Mouse (Mus musculus) CH12.LX (cell line): ENCODE data around the gene Pcdh15. TPM values are rescaled to one million over a fixed set of nuclear protein-coding genes. Genes with fewer than 3 reads are reported as not detected.

Source experiments
- DNase-seq: peaks from one replicate; pipeline ENCODE4 v3.0.0-alpha.2; 2013; ENCODE audit errors: extremely low read depth
- H3K27ac ChIP-seq: 2 replicates; pipeline ENCODE4 v1.5.1; 2012; ENCODE audit warnings: low read depth, mild to moderate bottlenecking, control low read depth, moderate library complexity; ENCODE audit not compliant: insufficient read depth
- H3K27me3 ChIP-seq: replicated peaks from 2 replicates; pipeline ENCODE3; 2012; ENCODE audit warnings: inconsistent platforms
- H3K36me3 ChIP-seq, 2 experiments: replicated peaks in 1 of 2; 2 replicates each; pipeline versions ENCODE3 to v1.6.1; 2012; ENCODE audit warnings: inconsistent platforms in 1 of 2, low read length in 1 of 2, mild to moderate bottlenecking in 1 of 2, mixed read lengths in 1 of 2, moderate library complexity in 1 of 2; ENCODE audit not compliant: control insufficient read depth in 1 of 2, insufficient read depth in 1 of 2
- H3K4me1 ChIP-seq, 2 experiments: 2 replicates each; pipeline ENCODE4 v1.6.1; 2012; ENCODE audit warnings: inconsistent platforms in 1 of 2, moderate library complexity in 1 of 2; ENCODE audit not compliant: insufficient read depth in 2 of 2, control insufficient read depth in 1 of 2
- H3K4me2 ChIP-seq: 2 replicates; pipeline ENCODE4 v1.6.1; 2012; ENCODE audit warnings: low read depth, mild to moderate bottlenecking, control low read depth; ENCODE audit not compliant: poor library complexity, insufficient read depth, severe bottlenecking
- H3K4me3 ChIP-seq, 3 experiments: fragments of 150-350 bp in 1 of 3; sonication (generic) in 1 of 3; replicated peaks in 1 of 3; 2 replicates each; pipeline versions ENCODE3 to v1.5.1; 2011 to 2012; ENCODE audit warnings: low read depth in 2 of 3, low read length in 2 of 3, mild to moderate bottlenecking in 2 of 3, moderate library complexity in 2 of 3, control low read depth in 1 of 3, improper control_type of control experiment in 1 of 3, inconsistent platforms in 1 of 3, mixed read lengths in 1 of 3; ENCODE audit not compliant: poor library complexity in 1 of 3
- H3K79me2 ChIP-seq: replicated peaks from 2 replicates; pipeline ENCODE4 v1.6.1; 2012; ENCODE audit warnings: mild to moderate bottlenecking, moderate library complexity; ENCODE audit not compliant: control insufficient read depth, poor library complexity, insufficient read depth, severe bottlenecking; ENCODE audit errors: extremely low read depth
- H3K9ac ChIP-seq: 2 replicates; pipeline ENCODE4 v1.6.1; 2012; ENCODE audit warnings: low read depth, mild to moderate bottlenecking, control low read depth, moderate library complexity; ENCODE audit not compliant: insufficient read depth
- H3K9me3 ChIP-seq: replicated peaks from 2 replicates; pipeline ENCODE3; 2012; ENCODE audit warnings: low read length, inconsistent platforms, mixed read lengths
- BHLHE40 ChIP-seq: IDR thresholded peaks from 2 replicates; pipeline ENCODE4 v1.6.1; 2011; ENCODE audit warnings: mild to moderate bottlenecking, low read depth, low read length, improper control_type of control experiment
- CTCF ChIP-seq, 2 experiments: IDR thresholded peaks in 1 of 2; conservative IDR thresholded peaks in 1 of 2; 2 replicates each; pipeline ENCODE4 v1.5.1; 2011 to 2012; ENCODE audit warnings: low read depth in 2 of 2, low read length in 2 of 2, improper control_type of control experiment in 1 of 2, inconsistent platforms in 1 of 2, mild to moderate bottlenecking in 1 of 2, moderate library complexity in 1 of 2
- ELF1 ChIP-seq: IDR thresholded peaks from 2 replicates; pipeline ENCODE4 v1.6.1; 2014; ENCODE audit warnings: low read depth, mild to moderate bottlenecking, inconsistent platforms, low read length, improper control_type of control experiment
- EP300 ChIP-seq: IDR thresholded peaks from 2 replicates; pipeline ENCODE4 v1.6.1; 2011; ENCODE audit warnings: low read length, improper control_type of control experiment
- GABPA ChIP-seq: IDR thresholded peaks from 2 replicates; pipeline ENCODE4 v1.6.1; 2012; ENCODE audit warnings: low read depth, low read length, improper control_type of control experiment, inconsistent platforms; ENCODE audit not compliant: insufficient replicate concordance
- IRF4 ChIP-seq: IDR thresholded peaks from 2 replicates; pipeline ENCODE4 v1.6.1; 2014; ENCODE audit warnings: low read depth, mild to moderate bottlenecking, inconsistent platforms, low read length, improper control_type of control experiment
- JUN ChIP-seq: IDR thresholded peaks from 2 replicates; pipeline ENCODE4 v1.6.1; 2011; ENCODE audit warnings: low read depth, mild to moderate bottlenecking, low read length, improper control_type of control experiment, moderate library complexity; ENCODE audit not compliant: insufficient read depth
- JUND ChIP-seq: conservative IDR thresholded peaks from 2 replicates; pipeline ENCODE4 v1.6.1; 2011; ENCODE audit warnings: low read depth, low read length, improper control_type of control experiment
- KAT2A ChIP-seq: IDR thresholded peaks from 2 replicates; pipeline ENCODE4 v1.6.1; 2012; ENCODE audit warnings: low read length, improper control_type of control experiment, inconsistent platforms; ENCODE audit not compliant: insufficient replicate concordance
- MAX ChIP-seq: IDR thresholded peaks from 2 replicates; pipeline ENCODE4 v1.6.1; 2011; ENCODE audit warnings: low read length, improper control_type of control experiment
- MAZ ChIP-seq: IDR thresholded peaks from 2 replicates; pipeline ENCODE4 v1.6.1; 2012; ENCODE audit warnings: low read depth, mild to moderate bottlenecking, inconsistent platforms, low read length, improper control_type of control experiment, moderate library complexity
- MEF2A ChIP-seq: IDR thresholded peaks from 2 replicates; pipeline ENCODE4 v1.6.1; 2014; ENCODE audit warnings: low read depth, mild to moderate bottlenecking, inconsistent platforms, low read length, improper control_type of control experiment, borderline replicate concordance
- PAX5 ChIP-seq: IDR thresholded peaks from 2 replicates; pipeline ENCODE4 v1.6.1; 2012; ENCODE audit warnings: low read length, inconsistent platforms, mixed read lengths
- POLR2A ChIP-seq: IDR thresholded peaks from 2 replicates; pipeline ENCODE4 v1.6.1; 2011; ENCODE audit warnings: low read depth, mild to moderate bottlenecking, improper control_type of control experiment, low read length
- POLR2AphosphoS2 ChIP-seq: IDR thresholded peaks from 2 replicates; pipeline ENCODE4 v1.6.1; 2011; ENCODE audit warnings: low read depth, low read length, improper control_type of control experiment
- RAD21 ChIP-seq: IDR thresholded peaks from 2 replicates; pipeline ENCODE4 v1.6.1; 2011; ENCODE audit warnings: low read depth, mild to moderate bottlenecking, low read length, improper control_type of control experiment, moderate library complexity
- RCOR1 ChIP-seq: conservative IDR thresholded peaks from 2 replicates; pipeline ENCODE4 v1.6.1; 2012; ENCODE audit warnings: low read depth, mild to moderate bottlenecking, inconsistent platforms, low read length, improper control_type of control experiment
- SIN3A ChIP-seq: IDR thresholded peaks from 2 replicates; pipeline ENCODE4 v1.6.1; 2012; ENCODE audit warnings: low read length, improper control_type of control experiment, inconsistent platforms
- SMC3 ChIP-seq: IDR thresholded peaks from 2 replicates; pipeline ENCODE4 v1.6.1; 2011; ENCODE audit warnings: low read depth, low read length, improper control_type of control experiment
- TBP ChIP-seq: conservative IDR thresholded peaks from 2 replicates; pipeline ENCODE4 v1.6.1; 2011; ENCODE audit warnings: low read depth, low read length, improper control_type of control experiment
- dilution Hi-C: fragments of 300-500 bp; cut with MboI; formaldehyde crosslinking; loops from 2 replicates; pipeline ENCODE4 v1.14.3; 2020; ENCODE audit warnings: low sequenced_read_pairs; ENCODE audit not compliant: extremely low pct_unique_long_range_greater_than_20kb, extremely low pct_ligation_motif_present
- in situ Hi-C: fragments of 300-500 bp; cut with MboI; formaldehyde crosslinking; loops from 3 replicates; pipeline ENCODE4 v1.14.3; 2019; ENCODE audit warnings: low sequenced_read_pairs, low pct_ligation_motif_present, low pct_unique_long_range_greater_than_20kb, mixed read lengths
- polyA plus RNA-seq: library from polyadenylated mRNA; unstranded; fragments of >175 nt; gene quantifications from 2 replicates; pipeline ENCODE4 v1.2.1, GENCODE M21; 2012; ENCODE audit warnings: low read depth; ENCODE audit not compliant: insufficient read length
- total RNA-seq, 2 experiments: library from RNA; depleted of rRNA; stranded (reverse); fragments of 300-350 nt in 1 of 2; fragments of >200 nt in 1 of 2; gene quantifications; 2 replicates each; pipeline ENCODE4 v1.2.3; 2012 to 2014

The Pcdh15 gene
- total and polyA plus RNA-seq, 3 experiments: not detected

DNA sequence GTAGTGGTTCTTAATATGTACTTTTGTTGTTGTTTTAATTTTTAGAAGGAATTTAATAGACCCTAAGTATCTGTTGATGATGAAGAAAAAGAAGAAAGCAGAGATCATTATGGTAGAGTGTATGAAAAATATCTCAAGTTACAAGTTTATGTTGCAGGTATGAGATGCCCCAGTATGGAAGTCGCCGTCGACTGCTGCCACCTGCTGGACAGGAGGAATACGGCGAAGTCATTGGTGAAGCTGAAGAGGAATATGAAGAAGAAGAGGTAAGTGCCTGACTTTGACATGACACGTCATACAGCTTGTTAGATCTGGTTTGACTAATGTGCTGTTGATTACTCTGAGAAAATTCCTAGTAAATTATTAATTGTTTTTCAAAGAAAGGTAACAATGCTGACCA, 1543.0 kb downstream of the Pcdh15 start:
- Histone ChIP-seq H3K27ac (no peak overlapping the region), H3K4me2 (no peak overlapping the region), H3K36me3 (no peaks in the 10 kb centered on the region), H3K9ac (no peak overlapping the region), H3K4me1 (0 out of 4 replicates have a peak, but pooled peaks cover 0 to 5% of the 10 kb centered on the region in 2 experiments), H3K79me2 (no peaks in the 10 kb centered on the region), H3K4me3 (no peak overlapping the region), H3K9me3 (no peaks in the 10 kb centered on the region), H3K27me3 (no peaks in the 10 kb centered on the region)
- peak; percentile 55 for TF ChIP-seq RAD21
- no peak for TF ChIP-seq SIN3A
- peak; percentile 57 to 78; a peak in 3 of 4 replicates for TF ChIP-seq CTCF (conservative IDR thresholded peaks at IDR 0.05 in 1 of 2, IDR thresholded peaks at IDR 0.05 in 1 of 2; ENCODE audit: low read depth in 2 of 2, low read length in 2 of 2)
- no peak for TF ChIP-seq TBP
- peak; percentile 49 for TF ChIP-seq SMC3
- in situ Hi-C loops (no loop called here), dilution Hi-C loops (no loop called here)
- DNase-seq: peak; percentile 51

- H3K4me3 ChIP-seq: no peak overlapping the region
- H3K79me2 ChIP-seq: no peaks in the 10 kb centered on the region
- no peak overlapping the region for H3K9ac ChIP-seq
- H3K27me3 ChIP-seq: no peaks in the 10 kb centered on the region
- H3K36me3 ChIP-seq: no peaks in the 10 kb centered on the region
- no peak for DNase-seq
- dilution Hi-C loops: no loop called here
- TF ChIP-seq RCOR1: no peak
- TF ChIP-seq IRF4: no peak
- TF ChIP-seq MAX: no peak
- no peak for TF ChIP-seq ELF1
- TF ChIP-seq TBP: no peak
- no peak for TF ChIP-seq EP300
- TF ChIP-seq MAZ: no peak
- TF ChIP-seq JUND: no peak
- TF ChIP-seq KAT2A: no peak
- no peak for TF ChIP-seq POLR2AphosphoS2
- no peak for TF ChIP-seq JUN
- TF ChIP-seq GABPA: no peak
- TF ChIP-seq CTCF (conservative IDR thresholded peaks at IDR 0.05 in 1 of 2, IDR thresholded peaks at IDR 0.05 in 1 of 2; ENCODE audit: low read depth in 2 of 2, low read length in 2 of 2): no peak
- no peak for TF ChIP-seq BHLHE40
- TF ChIP-seq POLR2A: no peak
- no peak for TF ChIP-seq MEF2A
- TF ChIP-seq PAX5: no peak
- H3K27ac ChIP-seq: no peak overlapping the region
- in situ Hi-C loops: no loop called here
- peaks cover 0 to 9% of the 10 kb centered on the region in 2 experiments; a peak in 1 of 4 replicates for H3K4me1 ChIP-seq
- no peaks in the 10 kb centered on the region for H3K9me3 ChIP-seq
- H3K4me2 ChIP-seq: no peak overlapping the region
These were observed 1564.0 kb downstream of the Pcdh15 start for GRCm38 (mm10) chr10:74663171-74663570.
